Mouse (Mus musculus): ENCODE data around the gene Sema6c. TPM values are rescaled to one million over a fixed set of nuclear protein-coding genes. Genes with fewer than 3 reads are reported as not detected.

The Sema6c gene
- polyA plus RNA-seq, 1 experiment from 2014 or later = 1.7 TPM

- no peaks in the 10 kb centered on the region for H3K27me3 ChIP-seq (ENCODE audit: control insufficient read depth, insufficient read depth, low read length)
These were observed 20.5 kb upstream of the Sema6c start for GRCm38 (mm10) chr3:95139586-95140288.

GRCm38 (mm10) chr3:95140289-95140595, 20.0 kb upstream of the Sema6c start:
- Histone ChIP-seq H3K4me3 (ENCODE audit: low read depth, low read length) (no peak overlapping the region), H3K9me3 (ENCODE audit: control insufficient read depth, low read length) (no peaks in the 10 kb centered on the region), H3K27me3 (ENCODE audit: control insufficient read depth, insufficient read depth, low read length) (no peaks in the 10 kb centered on the region), H3K9ac (ENCODE audit: low read length) (no peak overlapping the region), H3K4me2 (replicated peaks; ENCODE audit: low read depth) (no peak overlapping the region), H3K27ac (replicated peaks) (no peak overlapping the region), H3K4me1 (replicated peaks; ENCODE audit: control insufficient read depth, insufficient read depth) (no peaks in the 10 kb centered on the region; the same call in 1 of the 2 replicates), H3K36me3 (ENCODE audit: control insufficient read depth, insufficient read depth, low read length) (0 out of 2 replicates have a peak, but pooled peaks cover 7% of the 10 kb centered on the region)
- TF ChIP-seq EP300 (optimal IDR thresholded peaks at IDR 0.05) = no peak
- no peak for TF ChIP-seq CTCF (IDR thresholded peaks at IDR 0.05; ENCODE audit: low read depth)
- WGBS = 69% methylated on average over 18 of the region's 18 CpGs
- DNase-seq (ENCODE audit: low spot score) = no peak
- no peak for ATAC-seq (ENCODE audit: low FRiP score, low TSS enrichment)

More at GRCm38 (mm10) chr3:95139586-95140288, 20.5 kb upstream of the Sema6c start:
- no peak for ATAC-seq (ENCODE audit: low FRiP score, low TSS enrichment)
- DNase-seq (ENCODE audit: low spot score) = no peak
- WGBS = 70% methylated on average over 25 of the region's 25 CpGs
- Histone ChIP-seq H3K4me3 (ENCODE audit: low read depth, low read length) (no peak overlapping the region), H3K9ac (ENCODE audit: low read length) (no peak overlapping the region), H3K9me3 (ENCODE audit: control insufficient read depth, low read length) (no peaks in the 10 kb centered on the region), H3K36me3 (ENCODE audit: control insufficient read depth, insufficient read depth, low read length) (0 out of 2 replicates have a peak, but pooled peaks cover 7% of the 10 kb centered on the region), H3K27ac (replicated peaks) (0 out of 2 replicates have a peak overlapping the region, but pooled peaks have one; percentile 8), H3K4me2 (replicated peaks; ENCODE audit: low read depth) (no peak overlapping the region), H3K4me1 (replicated peaks; ENCODE audit: control insufficient read depth, insufficient read depth) (no peaks in the 10 kb centered on the region; the same call in 1 of the 2 replicates)
- TF ChIP-seq EP300 (optimal IDR thresholded peaks at IDR 0.05) (no peak), CTCF (IDR thresholded peaks at IDR 0.05; ENCODE audit: low read depth) (no peak)

DNA sequence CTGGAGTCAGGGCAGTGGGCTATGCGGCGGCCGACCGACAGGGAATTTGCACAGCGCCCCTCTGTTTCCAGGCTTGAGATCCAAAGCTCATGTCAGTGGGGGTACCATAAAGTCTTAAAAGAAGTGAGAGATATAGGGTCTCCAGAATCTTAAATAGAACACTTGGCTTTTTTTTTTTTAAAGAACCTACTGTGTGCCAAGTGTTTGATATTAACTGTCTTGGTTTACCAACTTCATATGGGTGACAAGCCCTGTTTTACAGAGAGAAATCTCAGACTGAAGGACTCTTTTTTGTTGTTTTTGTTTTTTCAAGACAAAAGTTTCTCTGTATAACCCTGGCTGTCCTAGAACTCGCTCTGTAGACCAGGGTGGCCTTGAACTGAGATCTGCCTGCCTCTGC, 19.5 kb upstream of the Sema6c start:
- Histone ChIP-seq H3K9ac (ENCODE audit: low read length) (no peak overlapping the region), H3K27ac (replicated peaks) (no peak overlapping the region), H3K4me1 (replicated peaks; ENCODE audit: control insufficient read depth, insufficient read depth) (no peaks in the 10 kb centered on the region), H3K4me3 (ENCODE audit: low read depth, low read length) (no peak overlapping the region), H3K9me3 (ENCODE audit: control insufficient read depth, low read length) (no peaks in the 10 kb centered on the region), H3K4me2 (replicated peaks; ENCODE audit: low read depth) (no peak overlapping the region), H3K27me3 (ENCODE audit: control insufficient read depth, insufficient read depth, low read length) (no peaks in the 10 kb centered on the region), H3K36me3 (ENCODE audit: control insufficient read depth, insufficient read depth, low read length) (0 out of 2 replicates have a peak, but pooled peaks cover 7% of the 10 kb centered on the region)
- ATAC-seq (ENCODE audit: low FRiP score, low TSS enrichment) = no peak
- no peak for DNase-seq (ENCODE audit: low spot score)
- WGBS = 90% methylated on average over 6 of the region's 6 CpGs
- TF ChIP-seq CTCF (IDR thresholded peaks at IDR 0.05; ENCODE audit: low read depth) = no peak

DNA sequence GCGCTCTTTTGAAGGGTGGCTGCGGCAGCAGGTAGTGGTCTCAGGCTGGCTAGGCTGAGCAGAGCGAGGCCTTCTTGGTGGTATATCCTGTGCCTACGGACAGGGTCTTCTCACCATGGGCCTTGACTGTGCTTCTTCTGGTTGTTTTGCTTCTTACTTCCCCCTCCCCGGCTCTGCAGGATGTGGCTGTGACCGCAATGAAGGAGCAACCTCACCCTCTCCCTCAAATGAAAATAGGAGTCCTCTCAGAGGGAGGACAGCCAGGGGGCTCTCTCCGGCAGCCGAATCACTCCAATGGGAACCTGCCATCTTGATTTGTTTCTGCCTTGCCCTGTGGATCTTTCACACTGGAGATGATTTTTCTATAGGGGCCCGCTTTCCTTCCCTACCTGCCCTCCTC, 18.8 kb upstream of the Sema6c start:
- Histone ChIP-seq H3K9me3 (ENCODE audit: control insufficient read depth, low read length) (no peaks in the 10 kb centered on the region), H3K9ac (ENCODE audit: low read length) (no peak overlapping the region), H3K27ac (replicated peaks) (no peak overlapping the region), H3K36me3 (ENCODE audit: control insufficient read depth, insufficient read depth, low read length) (0 out of 2 replicates have a peak, but pooled peaks cover 7% of the 10 kb centered on the region), H3K4me3 (ENCODE audit: low read depth, low read length) (no peak overlapping the region), H3K4me2 (replicated peaks; ENCODE audit: low read depth) (no peak overlapping the region), H3K27me3 (ENCODE audit: control insufficient read depth, insufficient read depth, low read length) (no peaks in the 10 kb centered on the region), H3K4me1 (replicated peaks; ENCODE audit: control insufficient read depth, insufficient read depth) (no peaks in the 10 kb centered on the region)
- DNase-seq (ENCODE audit: low spot score) (no peak), ATAC-seq (ENCODE audit: low FRiP score, low TSS enrichment) (no peak)
- no peak for TF ChIP-seq EP300 (optimal IDR thresholded peaks at IDR 0.05)
- TF ChIP-seq CTCF (IDR thresholded peaks at IDR 0.05; ENCODE audit: low read depth) = no peak
- 92% methylated on average over 9 of the region's 9 CpGs for WGBS

GRCm38 (mm10) chr3:95141952-95142616, 18.2 kb upstream of the Sema6c start, which contains the start of gene Tnfaip8l2:
Gene Tnfaip8l2, minus strand, starts transcription at chr3:95142360.
- TF ChIP-seq EP300 (optimal IDR thresholded peaks at IDR 0.05) = no peak
- TF ChIP-seq CTCF (IDR thresholded peaks at IDR 0.05; ENCODE audit: low read depth) = no peak
- DNase-seq (ENCODE audit: low spot score) (no peak), ATAC-seq (ENCODE audit: low FRiP score, low TSS enrichment) (peak; percentile 48; the same call in 1 of the 2 replicates)
- no peaks in the 10 kb centered on the region for H3K27me3 ChIP-seq (ENCODE audit: control insufficient read depth, insufficient read depth, low read length)
- H3K9ac ChIP-seq (ENCODE audit: low read length) = no peak within 1 kb of the TSS
- 0 out of 2 replicates have a peak, but pooled peaks cover 7% of the 10 kb centered on the region for H3K36me3 ChIP-seq (ENCODE audit: control insufficient read depth, insufficient read depth, low read length)
- H3K4me2 ChIP-seq (replicated peaks; ENCODE audit: low read depth) = no peak within 1 kb of the TSS
- no peaks in the 10 kb centered on the region for H3K9me3 ChIP-seq (ENCODE audit: control insufficient read depth, low read length)
- no peak within 1 kb of the TSS for H3K27ac ChIP-seq (replicated peaks)
- 86% methylated on average over 10 of the region's 10 CpGs for WGBS
- no peaks in the 10 kb centered on the region for H3K4me1 ChIP-seq (replicated peaks; ENCODE audit: control insufficient read depth, insufficient read depth)
- no peak within 1 kb of the TSS for H3K4me3 ChIP-seq (ENCODE audit: low read depth, low read length)

DNA sequence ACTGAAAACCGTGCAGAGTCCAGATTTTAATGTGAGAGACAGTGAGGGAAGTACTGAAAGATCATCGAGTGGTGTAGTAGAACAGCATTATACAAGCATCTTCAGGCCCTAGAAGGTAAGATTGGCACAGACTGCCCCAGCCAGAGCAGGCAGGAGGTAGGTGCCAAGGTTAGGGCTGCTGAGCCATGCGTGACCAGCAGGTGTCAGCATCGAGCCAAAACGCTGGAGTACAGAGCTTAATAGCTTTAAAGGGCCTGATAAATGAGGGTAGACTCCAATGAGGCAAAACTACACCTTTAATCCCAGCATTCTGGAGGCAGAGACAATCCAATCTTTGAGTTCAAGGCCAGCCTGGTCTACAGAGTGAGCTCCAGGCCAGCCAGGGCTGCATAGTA, 17.6 kb upstream of the Sema6c start:
- H3K4me2 ChIP-seq (replicated peaks; ENCODE audit: low read depth) = no peak overlapping the region
- no peaks in the 10 kb centered on the region for H3K27me3 ChIP-seq (ENCODE audit: control insufficient read depth, insufficient read depth, low read length)
- DNase-seq (ENCODE audit: low spot score) = peak; percentile 89
- H3K4me3 ChIP-seq (ENCODE audit: low read depth, low read length) = no peak overlapping the region
- H3K9me3 ChIP-seq (ENCODE audit: control insufficient read depth, low read length) = no peaks in the 10 kb centered on the region
- ATAC-seq (ENCODE audit: low FRiP score, low TSS enrichment) = peak; percentile 87
- H3K9ac ChIP-seq (ENCODE audit: low read length) = no peak overlapping the region
- H3K4me1 ChIP-seq (replicated peaks; ENCODE audit: control insufficient read depth, insufficient read depth) = no peaks in the 10 kb centered on the region
- 0 out of 2 replicates have a peak, but pooled peaks cover 7% of the 10 kb centered on the region for H3K36me3 ChIP-seq (ENCODE audit: control insufficient read depth, insufficient read depth, low read length)
- WGBS = 9% methylated on average over 5 of the region's 5 CpGs
- H3K27ac ChIP-seq (replicated peaks) = no peak overlapping the region
- TF ChIP-seq EP300 (optimal IDR thresholded peaks at IDR 0.05) (no peak), CTCF (IDR thresholded peaks at IDR 0.05; ENCODE audit: low read depth) (peak; percentile 98)

Measured in stomach, postnatal 0 days (tissue).